Mouse (Mus musculus): Measurements from ENCODE around the gene Arhgef5.

Gene Arhgef5

DNA sequence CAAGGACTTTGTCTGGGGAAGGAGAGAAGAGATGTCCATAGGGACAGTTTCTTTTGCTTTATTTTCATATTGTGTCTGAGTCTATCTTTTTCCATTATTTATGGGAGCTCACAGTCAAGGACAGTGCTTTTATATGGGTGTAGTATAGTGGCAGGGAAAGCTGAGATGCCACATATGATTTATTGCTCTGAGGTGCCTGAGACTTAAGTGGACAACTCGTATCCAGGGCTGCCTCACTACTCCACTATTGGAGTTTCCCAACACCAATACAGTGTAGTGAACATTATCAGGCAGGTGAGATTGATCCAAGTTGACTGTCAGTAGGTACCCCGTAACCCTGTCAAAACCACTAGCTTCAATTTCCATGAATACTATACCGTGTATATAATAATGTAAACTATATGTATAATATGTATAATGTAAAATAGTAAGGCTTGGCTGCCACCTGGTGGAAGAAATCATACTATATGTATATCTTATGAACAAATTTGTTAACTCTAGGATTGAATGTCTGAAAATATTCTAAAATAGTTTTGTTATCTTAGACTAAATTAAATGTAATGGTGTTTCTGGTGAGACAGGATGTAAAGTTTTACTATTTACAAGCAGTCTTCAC, 70.3 kb downstream of the Arhgef5 start:
- DNase-seq, result no peak

DNA sequence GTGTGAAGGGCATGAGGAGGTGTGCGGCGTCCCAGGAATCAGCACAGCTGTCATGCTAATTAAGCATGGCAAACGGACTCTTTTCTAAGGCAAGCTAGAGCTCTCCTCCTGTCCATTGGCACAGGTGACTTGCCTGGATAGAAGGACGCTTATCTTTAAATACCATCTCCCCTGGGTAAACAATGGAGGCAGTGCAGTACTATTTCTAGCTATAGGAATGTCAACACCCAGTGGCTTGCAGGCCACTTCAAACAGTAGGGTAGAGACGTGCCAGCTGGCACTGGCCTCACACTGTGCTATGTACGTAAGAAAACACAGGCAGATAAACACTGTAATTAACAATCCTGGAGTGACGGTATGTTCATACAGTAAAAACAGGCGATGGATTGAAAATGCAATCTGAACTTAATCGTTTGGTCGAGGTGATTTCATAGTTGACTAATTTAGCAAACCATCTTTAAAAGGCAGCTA, 72.1 kb downstream of the Arhgef5 start:
- DNase-seq, result peak; percentile 86

GRCm38 (mm10) chr6:43338804-43339203, 73.4 kb downstream of the Arhgef5 start:
- no peak for DNase-seq
